Mouse (Mus musculus) thymus, adult 2 months (tissue): ENCODE data around the gene Ppfibp1. TPM values are rescaled to one million over a fixed set of nuclear protein-coding genes. Genes with fewer than 3 reads are reported as not detected.

Experiments
- DNase-seq: peaks from one replicate; pipeline ENCODE4 v3.0.0; 2021
- H3K27ac ChIP-seq: fragments of 200-500 bp; 2 replicates; pipeline ENCODE4 v1.5.1; 2012; ENCODE audit warnings: low read length, control low read depth; ENCODE audit not compliant: control insufficient read depth, insufficient read depth
- H3K27me3 ChIP-seq: fragments of 200-500 bp; 2 replicates; pipeline ENCODE4 v1.6.1; 2012; ENCODE audit warnings: mild to moderate bottlenecking, low read length, moderate library complexity, mixed read lengths; ENCODE audit not compliant: control insufficient read depth, insufficient read depth
- H3K36me3 ChIP-seq: fragments of 200-500 bp; 2 replicates; pipeline ENCODE4 v1.6.1; 2012; ENCODE audit warnings: mild to moderate bottlenecking, low read length, moderate library complexity; ENCODE audit not compliant: control insufficient read depth, insufficient read depth
- H3K4me1 ChIP-seq: fragments of 200-500 bp; replicated peaks from 2 replicates; pipeline ENCODE4 v1.6.1; 2012; ENCODE audit warnings: low read length; ENCODE audit not compliant: control insufficient read depth, insufficient read depth
- H3K4me3 ChIP-seq: fragments of 200-500 bp; 2 replicates; pipeline ENCODE4 v1.5.1; 2012; ENCODE audit warnings: mild to moderate bottlenecking, low read length, control low read depth, moderate library complexity; ENCODE audit not compliant: control insufficient read depth, insufficient read depth
- CTCF ChIP-seq: fragments of 200-500 bp; IDR thresholded peaks from 2 replicates; pipeline ENCODE4 v1.5.1; 2012; ENCODE audit warnings: mild to moderate bottlenecking, control low read depth, low read length, moderate library complexity, borderline replicate concordance; ENCODE audit not compliant: control insufficient read depth, poor library complexity, insufficient read depth; ENCODE audit errors: extremely low read depth
- POLR2A ChIP-seq: fragments of 200-500 bp; IDR thresholded peaks from 2 replicates; pipeline ENCODE4 v1.6.1; 2012; ENCODE audit warnings: mild to moderate bottlenecking, low read length, control low read depth, moderate library complexity; ENCODE audit not compliant: control insufficient read depth, poor library complexity, insufficient read depth; ENCODE audit errors: extremely low read depth
- WGBS: fragments of 180-500 bp; shearing (Covaris S2); methylation state at CpG from one replicate; pipeline ENCODE4 v1.1.7; 2018; 5-methylcytosine and 5-hydroxymethylcytosine counted together
- polyA plus RNA-seq: library from polyadenylated mRNA; depleted of rRNA; stranded (reverse); fragments of >200 nt; gene quantifications from 2 replicates; pipeline ENCODE4 v1.2.3, GENCODE M21; 2012

Gene Ppfibp1
- polyA plus RNA-seq, 1 experiment, result 5.0 TPM

DNA sequence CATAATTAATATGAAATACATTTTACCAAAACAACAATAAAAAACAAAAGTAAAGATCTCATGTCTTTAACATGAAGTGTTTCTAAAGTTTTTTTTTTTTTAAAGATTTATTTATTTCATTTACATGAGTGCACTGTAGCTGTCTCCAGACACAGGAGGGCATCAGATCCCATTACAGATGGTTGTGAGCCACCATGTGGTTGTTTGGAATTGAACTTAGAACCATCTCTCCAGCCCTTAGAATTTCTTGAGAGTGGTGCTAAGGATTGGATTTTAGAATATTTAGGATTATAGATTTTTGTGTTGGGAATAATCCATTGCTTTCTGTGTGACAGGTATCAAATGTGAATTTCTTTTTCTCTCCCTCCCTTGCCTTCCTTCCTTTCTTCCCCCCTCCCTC lies 55.7 kb downstream of the Ppfibp1 start:
- Histone ChIP-seq H3K4me3 (no peak overlapping the region), H3K4me1 (no peaks in the 10 kb centered on the region; the same call in 1 of the 2 replicates), H3K36me3 (no peaks in the 10 kb centered on the region), H3K27ac (no peak overlapping the region), H3K27me3 (no peaks in the 10 kb centered on the region)
- no peak for TF ChIP-seq POLR2A
- TF ChIP-seq CTCF, result no peak
- DNase-seq, result no peak

GRCm38 (mm10) chr6:146944830-146945229 lies 56.5 kb downstream of the Ppfibp1 start:
- DNase-seq, result no peak
- Histone ChIP-seq H3K36me3 (no peaks in the 10 kb centered on the region), H3K4me3 (no peak overlapping the region), H3K27ac (no peak overlapping the region), H3K4me1 (no peaks in the 10 kb centered on the region; the same call in 1 of the 2 replicates), H3K27me3 (no peaks in the 10 kb centered on the region)
- 92% methylated on average over 4 of the region's 4 CpGs for WGBS
- TF ChIP-seq POLR2A, result no peak
- TF ChIP-seq CTCF, result no peak

DNA sequence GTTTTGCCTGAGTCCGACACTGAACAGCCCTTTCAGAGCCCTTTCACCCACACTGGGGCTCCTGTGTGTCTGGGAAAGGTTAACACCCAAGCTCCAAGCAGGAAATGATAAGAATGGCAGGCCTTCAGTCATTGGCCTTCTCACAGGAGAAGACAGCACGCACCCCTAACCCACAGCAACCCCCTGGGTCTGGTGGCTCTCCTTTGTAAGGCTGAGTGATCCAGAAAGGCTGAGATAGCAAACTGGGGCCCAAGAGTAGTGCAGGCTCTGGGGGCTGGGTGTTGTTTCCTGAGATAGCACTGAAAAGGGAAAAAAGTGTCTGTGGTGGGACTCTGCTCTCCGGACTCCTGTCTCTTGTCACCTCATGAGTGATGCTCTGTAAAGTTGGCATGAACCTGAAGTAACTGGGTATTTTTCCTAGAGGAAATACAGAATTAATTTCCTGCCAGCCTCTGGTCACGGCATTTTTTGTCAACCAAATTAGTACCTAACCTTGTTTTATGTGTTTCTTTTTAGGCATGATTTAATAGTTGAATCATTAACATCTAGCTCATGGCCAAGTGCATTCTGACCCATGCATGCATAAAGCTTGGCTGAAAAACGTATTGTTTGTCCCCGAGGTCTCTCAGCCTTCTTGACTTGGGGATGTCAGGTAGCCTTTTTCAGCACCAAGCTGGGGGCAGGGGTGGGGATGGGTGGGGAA lies 58.2 kb downstream of the Ppfibp1 start:
- no peaks in the 10 kb centered on the region for H3K36me3 ChIP-seq
- no peak overlapping the region for H3K27ac ChIP-seq
- WGBS, result 85% methylated on average over 6 of the region's 6 CpGs
- H3K27me3 ChIP-seq, result no peaks in the 10 kb centered on the region
- no peak for DNase-seq
- H3K4me1 ChIP-seq, result no peaks in the 10 kb centered on the region; the same call in 1 of the 2 replicates
- no peak overlapping the region for H3K4me3 ChIP-seq
- TF ChIP-seq CTCF (no peak), POLR2A (no peak)

DNA sequence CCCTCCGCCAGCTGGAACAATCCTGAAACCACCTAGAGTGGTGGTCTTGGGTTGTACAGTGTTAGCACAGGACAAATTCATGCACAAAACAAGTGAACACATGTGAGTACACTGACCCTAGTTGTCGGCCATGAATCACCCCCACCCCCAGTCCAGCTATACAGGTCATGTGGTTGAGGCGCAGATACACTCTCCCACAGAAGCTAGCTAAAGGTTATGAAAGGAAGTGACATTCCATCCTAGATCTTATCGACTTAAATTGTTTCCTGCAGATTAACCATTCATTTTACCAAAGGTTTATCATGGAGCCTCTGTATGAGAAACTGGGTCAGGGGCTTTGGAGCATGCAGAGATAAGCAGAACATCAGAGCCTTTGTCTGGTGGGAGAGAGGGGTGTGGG lies 58.9 kb downstream of the Ppfibp1 start:
- WGBS, result 49% methylated on average over 4 of the region's 4 CpGs
- no peak for TF ChIP-seq CTCF
- no peak for TF ChIP-seq POLR2A
- Histone ChIP-seq H3K4me3 (no peak overlapping the region), H3K27ac (no peak overlapping the region), H3K36me3 (no peaks in the 10 kb centered on the region), H3K27me3 (no peaks in the 10 kb centered on the region), H3K4me1 (no peaks in the 10 kb centered on the region; the same call in 1 of the 2 replicates)
- DNase-seq, result no peak

DNA sequence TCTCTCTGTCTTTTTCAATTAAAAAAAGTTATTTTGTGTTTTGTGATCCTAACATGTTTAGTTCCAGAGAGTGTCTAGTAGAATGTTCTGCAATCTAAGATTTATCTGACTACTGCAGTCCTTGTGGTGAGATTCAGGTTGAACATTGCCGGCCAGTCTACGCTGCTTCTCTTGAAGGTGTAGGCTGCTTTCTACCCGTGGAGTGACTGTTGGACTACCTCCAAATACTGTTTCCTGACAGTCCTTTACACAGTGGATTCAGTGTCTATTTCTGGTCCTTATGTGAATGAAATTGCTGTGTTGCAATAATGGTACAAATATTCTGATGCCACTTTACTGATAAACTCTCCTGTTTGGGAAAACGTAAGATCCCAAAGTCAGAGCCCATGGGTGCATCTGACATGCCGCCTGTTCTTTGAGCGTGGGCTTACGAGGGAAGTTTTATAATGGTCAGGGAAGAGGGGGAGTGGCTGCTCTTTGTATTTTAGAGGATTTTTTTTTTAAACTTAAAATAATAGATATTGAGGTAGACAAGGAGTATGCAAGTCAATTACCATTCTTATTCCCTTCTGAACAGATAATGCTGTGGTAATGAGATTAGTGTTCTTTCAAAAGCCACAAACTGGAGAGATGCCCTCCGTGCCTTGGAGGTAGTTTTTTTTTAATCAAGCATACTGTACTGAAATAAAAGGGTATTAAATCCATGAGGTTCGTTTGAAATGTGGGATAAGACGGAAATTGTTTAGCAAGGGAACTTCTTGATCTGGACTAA lies 61.6 kb downstream of the Ppfibp1 start:
- no peak for DNase-seq
- no peaks in the 10 kb centered on the region for H3K36me3 ChIP-seq
- TF ChIP-seq CTCF (no peak), POLR2A (no peak)
- no peak overlapping the region for H3K4me3 ChIP-seq
- no peaks in the 10 kb centered on the region; the same call in 1 of the 2 replicates for H3K4me1 ChIP-seq
- H3K27ac ChIP-seq, result no peak overlapping the region
- 80% methylated on average over 10 of the region's 10 CpGs for WGBS
- H3K27me3 ChIP-seq, result no peaks in the 10 kb centered on the region

DNA sequence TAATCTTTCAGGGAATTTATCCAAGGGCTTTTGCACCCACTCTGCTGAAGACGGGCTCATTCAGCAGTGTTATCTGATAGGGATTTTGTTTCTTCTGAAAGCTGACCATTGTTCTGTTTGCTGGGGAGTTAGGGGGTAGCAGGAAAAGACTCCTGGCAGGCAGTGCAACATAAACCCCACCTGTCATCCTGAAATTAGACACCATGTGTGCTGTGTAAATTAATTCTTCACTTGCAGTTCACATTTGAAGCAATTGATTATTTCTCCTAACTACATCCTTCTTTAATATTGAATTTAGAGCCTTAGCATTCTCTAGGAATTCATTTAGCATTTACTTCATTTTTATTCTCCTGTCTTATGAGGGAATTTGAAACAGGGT lies 62.2 kb downstream of the Ppfibp1 start:
- H3K4me1 ChIP-seq, result no peaks in the 10 kb centered on the region; the same call in 1 of the 2 replicates
- TF ChIP-seq CTCF (no peak), POLR2A (no peak)
- no peaks in the 10 kb centered on the region for H3K27me3 ChIP-seq
- DNase-seq, result no peak
- WGBS, result 86% methylated on average over 1 of the region's 1 CpGs
- no peak overlapping the region for H3K27ac ChIP-seq
- H3K36me3 ChIP-seq, result no peaks in the 10 kb centered on the region
- no peak overlapping the region for H3K4me3 ChIP-seq
